Mouse (Mus musculus) right cerebral cortex, adult 2 months (tissue): ENCODE results near the gene Dysf.

Source experiments
- DNase-seq, 2 experiments: peaks; one replicate each; pipeline ENCODE4 v3.0.0; 2021 to 2022; ENCODE audit warnings: low spot score in 2 of 2

Gene Dysf

GRCm38 (mm10) chr6:84229739-84230138 is 221.3 kb downstream of the Dysf start:
- no peak for DNase-seq

- no peak for DNase-seq
These were observed 222.7 kb downstream of the Dysf start for GRCm38 (mm10) chr6:84231108-84231507.

GRCm38 (mm10) chr6:84232063-84232760 is 223.8 kb downstream of the Dysf start:
- DNase-seq: no peak

GRCm38 (mm10) chr6:84233783-84234182 is 225.4 kb downstream of the Dysf start:
- DNase-seq: no peak

- no peak for DNase-seq
These were observed 227.0 kb downstream of the Dysf start for GRCm38 (mm10) chr6:84235365-84235764.

- DNase-seq: no peak
These were observed 235.0 kb downstream of the Dysf start for GRCm38 (mm10) chr6:84243385-84243784.

GRCm38 (mm10) chr6:84246101-84246760 is 237.8 kb downstream of the Dysf start:
- DNase-seq: no peak

GRCm38 (mm10) chr6:84246979-84247378 is 238.6 kb downstream of the Dysf start:
- no peak for DNase-seq
